Mouse (Mus musculus) heart, embryonic 15.5 days (tissue): ENCODE data around the gene Socs3. TPM values are rescaled to one million over a fixed set of nuclear protein-coding genes. Genes with fewer than 3 reads are reported as not detected.
A peak's percentile ranks its signal among the peaks of the same experiment; 100 is the strongest.

ENCODE experiments used
- ATAC-seq: fragments of 200-750 bp; cut with Nextera tagmentation; replicated peaks from 2 replicates; pipeline ENCODE4 v1.8.0; 2017; ENCODE audit warnings: low read depth, moderate TSS enrichment; ENCODE audit not compliant: insufficient number of reproducible peaks, insufficient read depth, low FRiP score
- H3K27ac ChIP-seq: fragments of 300-500 bp; sonication (generic); 2 replicates; pipeline ENCODE4 v1.5.1; 2015; ENCODE audit warnings: mild to moderate bottlenecking, inconsistent platforms
- H3K27me3 ChIP-seq: fragments of 300-500 bp; sonication (generic); 2 replicates; pipeline ENCODE4 v1.6.1; 2015; ENCODE audit warnings: inconsistent platforms
- H3K36me3 ChIP-seq: fragments of 300-500 bp; sonication (generic); 2 replicates; pipeline ENCODE4 v1.6.1; 2015; ENCODE audit warnings: mild to moderate bottlenecking, inconsistent platforms
- H3K4me1 ChIP-seq: fragments of 300-500 bp; sonication (generic); replicated peaks from 2 replicates; pipeline ENCODE4 v1.6.1; 2015; ENCODE audit warnings: inconsistent platforms
- H3K4me2 ChIP-seq: fragments of 300-500 bp; sonication (generic); 2 replicates; pipeline ENCODE4 v1.6.1; 2015; ENCODE audit warnings: inconsistent platforms, mild to moderate bottlenecking, moderate library complexity
- H3K4me3 ChIP-seq: fragments of 300-500 bp; sonication (generic); 2 replicates; pipeline ENCODE4 v1.5.1; 2015; ENCODE audit warnings: mild to moderate bottlenecking, inconsistent platforms
- H3K9ac ChIP-seq: fragments of 300-500 bp; sonication (generic); 2 replicates; pipeline ENCODE4 v1.6.1; 2015; ENCODE audit warnings: mild to moderate bottlenecking, inconsistent platforms
- H3K9me3 ChIP-seq: fragments of 300-500 bp; sonication (generic); replicated peaks from 2 replicates; pipeline ENCODE4 v1.6.1; 2016; ENCODE audit warnings: inconsistent platforms
- WGBS: fragments of 180-500 bp; shearing (Covaris S2); methylation state at CpG from one replicate; pipeline ENCODE4 v1.1.7; 2015; ENCODE audit warnings: mixed read lengths; 5-methylcytosine and 5-hydroxymethylcytosine counted together
- microRNA-seq: library from miRNA; unstranded; fragments of <30 nt; microRNA quantifications from one replicate; pipeline ENCODE4, GENCODE M21; 2016
- polyA plus RNA-seq: library from polyadenylated mRNA; unstranded; fragments of >200 nt; fragmentation: Nextera tagmentation; extraction: Ambion mirVana; gene quantifications from 2 replicates; pipeline ENCODE4 v1.2.1, GENCODE M21; 2015

Gene Socs3
- polyA plus RNA-seq, 1 experiment from 2014 or later = 6.7 TPM

GRCm38 (mm10) chr11:117934168-117934567, 35.7 kb downstream of the Socs3 start:
- peaks cover 60% of the 10 kb centered on the region for H3K4me1 ChIP-seq
- peaks cover 24% of the 10 kb centered on the region for H3K27me3 ChIP-seq
- peak; percentile 36; the same call in 1 of the 2 replicates for ATAC-seq
- H3K9me3 ChIP-seq = no peaks in the 10 kb centered on the region
- H3K36me3 ChIP-seq = no peaks in the 10 kb centered on the region
- H3K27ac ChIP-seq = no peak overlapping the region
- no peak overlapping the region for H3K9ac ChIP-seq
- WGBS = 33% methylated on average over 2 of the region's 2 CpGs
- no peak overlapping the region for H3K4me3 ChIP-seq
- H3K4me2 ChIP-seq = no peak overlapping the region

GRCm38 (mm10) chr11:117932195-117932594, 37.7 kb downstream of the Socs3 start:
- H3K27ac ChIP-seq = no peak overlapping the region
- no peak overlapping the region for H3K9ac ChIP-seq
- H3K36me3 ChIP-seq = no peaks in the 10 kb centered on the region
- H3K4me2 ChIP-seq = no peak overlapping the region
- H3K4me1 ChIP-seq = peaks cover 60% of the 10 kb centered on the region
- peaks cover 28% of the 10 kb centered on the region for H3K27me3 ChIP-seq
- H3K9me3 ChIP-seq = no peaks in the 10 kb centered on the region
- no peak overlapping the region for H3K4me3 ChIP-seq
- no peak for ATAC-seq
- 63% methylated on average over 4 of the region's 4 CpGs for WGBS

- H3K4me3 ChIP-seq = no peak overlapping the region
- no peaks in the 10 kb centered on the region for H3K36me3 ChIP-seq
- no peak overlapping the region for H3K27ac ChIP-seq
- ATAC-seq = no peak
- H3K4me2 ChIP-seq = no peak overlapping the region
- peaks cover 28% of the 10 kb centered on the region for H3K27me3 ChIP-seq
- H3K9ac ChIP-seq = no peak overlapping the region
- H3K4me1 ChIP-seq = peaks cover 57% of the 10 kb centered on the region
- H3K9me3 ChIP-seq = no peaks in the 10 kb centered on the region
- WGBS = 71% methylated on average over 6 of the region's 6 CpGs
Observed at GRCm38 (mm10) chr11:117931576-117931975, 38.3 kb downstream of the Socs3 start.

GRCm38 (mm10) chr11:117930781-117931338, 39.0 kb downstream of the Socs3 start:
- Histone ChIP-seq H3K36me3 (no peaks in the 10 kb centered on the region), H3K27me3 (peaks cover 28% of the 10 kb centered on the region), H3K4me2 (peak overlapping the region; percentile 93), H3K4me3 (peak overlapping the region; percentile 53), H3K9ac (peak overlapping the region; percentile 53), H3K9me3 (no peaks in the 10 kb centered on the region), H3K4me1 (peaks cover 49% of the 10 kb centered on the region), H3K27ac (no peak overlapping the region)
- 2% methylated on average over 48 of the region's 48 CpGs for WGBS
- no peak; the same call in 1 of the 2 replicates for ATAC-seq

GRCm38 (mm10) chr11:117925541-117925940, 44.3 kb downstream of the Socs3 start:
- Histone ChIP-seq H3K36me3 (no peaks in the 10 kb centered on the region), H3K9me3 (no peaks in the 10 kb centered on the region), H3K9ac (no peak overlapping the region), H3K4me1 (peaks cover 2% of the 10 kb centered on the region), H3K27ac (no peak overlapping the region), H3K4me3 (no peak overlapping the region), H3K27me3 (peaks cover 18% of the 10 kb centered on the region), H3K4me2 (no peak overlapping the region)
- no peak for ATAC-seq
- 82% methylated on average over 1 of the region's 1 CpGs for WGBS

GRCm38 (mm10) chr11:117924466-117924865, 45.4 kb downstream of the Socs3 start:
- Histone ChIP-seq H3K4me2 (no peak overlapping the region), H3K4me1 (no peaks in the 10 kb centered on the region), H3K9ac (no peak overlapping the region), H3K27me3 (peaks cover 7% of the 10 kb centered on the region), H3K4me3 (no peak overlapping the region), H3K27ac (no peak overlapping the region), H3K36me3 (no peaks in the 10 kb centered on the region), H3K9me3 (no peaks in the 10 kb centered on the region)
- ATAC-seq = no peak
- 59% methylated on average over 6 of the region's 6 CpGs for WGBS

- Histone ChIP-seq H3K9ac (no peak overlapping the region), H3K36me3 (no peaks in the 10 kb centered on the region), H3K4me2 (no peak overlapping the region), H3K4me1 (peaks cover 4% of the 10 kb centered on the region; the same call in 1 of the 2 replicates), H3K27me3 (no peaks in the 10 kb centered on the region; the same call in 1 of the 2 replicates), H3K27ac (no peak overlapping the region), H3K4me3 (no peak overlapping the region), H3K9me3 (no peaks in the 10 kb centered on the region)
- WGBS = 80% methylated on average over 11 of the region's 11 CpGs
- ATAC-seq = no peak
Observed at GRCm38 (mm10) chr11:117923279-117923678, 46.6 kb downstream of the Socs3 start.

GRCm38 (mm10) chr11:117919211-117919610, 50.6 kb downstream of the Socs3 start:
- H3K4me2 ChIP-seq = no peak overlapping the region
- H3K27me3 ChIP-seq = no peaks in the 10 kb centered on the region; the same call in 1 of the 2 replicates
- peaks cover 5% of the 10 kb centered on the region for H3K9me3 ChIP-seq
- H3K36me3 ChIP-seq = no peaks in the 10 kb centered on the region
- 32% methylated on average over 5 of the region's 5 CpGs for WGBS
- H3K4me1 ChIP-seq = peaks cover 9% of the 10 kb centered on the region
- ATAC-seq = no peak
- no peak overlapping the region for H3K4me3 ChIP-seq
- no peak overlapping the region for H3K9ac ChIP-seq
- no peak overlapping the region for H3K27ac ChIP-seq

- Histone ChIP-seq H3K4me1 (peaks cover 10% of the 10 kb centered on the region), H3K4me2 (no peak overlapping the region), H3K4me3 (no peak overlapping the region), H3K9ac (no peak overlapping the region), H3K9me3 (peaks cover 5% of the 10 kb centered on the region), H3K36me3 (no peaks in the 10 kb centered on the region), H3K27ac (no peak overlapping the region), H3K27me3 (no peaks in the 10 kb centered on the region; the same call in 1 of the 2 replicates)
- no peak for ATAC-seq
- 74% methylated on average over 11 of the region's 11 CpGs for WGBS
Observed at GRCm38 (mm10) chr11:117918541-117918940, 51.3 kb downstream of the Socs3 start.

Small RNA genes lying within 50 kb of the gene (microRNA-seq; reads per million reads assigned to microRNA genes)
- not detected for gene Mir6933

Other genes with a start within 250 kb of the Socs3 start
- 2.7 and 3.8 TPM in 2 replicates for gene Tmc8, start 188.0 kb downstream of the Socs3 start, polyA plus RNA-seq
- 20.9 and 28.3 TPM in 2 replicates for gene Tmc6, start 187.8 kb downstream of the Socs3 start, polyA plus RNA-seq
- gene 6030468B19Rik, start 172.4 kb downstream of the Socs3 start, polyA plus RNA-seq = 0.34 and 0.65 TPM in 2 replicates
- 0.97 and 1.5 TPM in 2 replicates for gene Gm20708, start 160.4 kb downstream of the Socs3 start, polyA plus RNA-seq
- 84.6 and 105 TPM in 2 replicates for gene Syngr2, start 160.4 kb downstream of the Socs3 start, polyA plus RNA-seq
- 15.1 and 16.6 TPM in 2 replicates for gene Afmid, start 144.1 kb downstream of the Socs3 start, polyA plus RNA-seq
- gene Tk1, start 144.0 kb downstream of the Socs3 start, polyA plus RNA-seq = 92.9 and 102 TPM in 2 replicates
- 202 and 215 TPM in 2 replicates for gene Birc5, start 120.8 kb downstream of the Socs3 start, polyA plus RNA-seq
- gene Tmem235, start 109.3 kb downstream of the Socs3 start, polyA plus RNA-seq = not detected in 2 replicates
- 5.5 and 6.4 TPM in 2 replicates for gene Tha1, start 96.6 kb downstream of the Socs3 start, polyA plus RNA-seq
- 21.9 and 26.8 TPM in 2 replicates for gene Pgs1, start 16.2 kb upstream of the Socs3 start, polyA plus RNA-seq
- gene Dnah17, start 160.6 kb upstream of the Socs3 start, polyA plus RNA-seq = 0.06 and 0.15 TPM in 2 replicates